Mouse (Mus musculus): ENCODE data around the gene Fuom.
A peak's percentile ranks its signal among the peaks of the same experiment; 100 is the strongest.

The Fuom gene

GRCm38 (mm10) chr7:140098466-140098865 is 3.8 kb downstream of the Fuom start:
- DNase-seq = no peak

- DNase-seq = no peak
Measured at GRCm38 (mm10) chr7:140096055-140096454, 6.2 kb downstream of the Fuom start.

GRCm38 (mm10) chr7:140095556-140095955 is 6.7 kb downstream of the Fuom start:
- DNase-seq = no peak

GRCm38 (mm10) chr7:140094954-140095353 is 7.3 kb downstream of the Fuom start:
- DNase-seq = no peak

- DNase-seq = no peak
Measured at GRCm38 (mm10) chr7:140092924-140093528, 9.2 kb downstream of the Fuom start, which contains the start of gene Prap1. Prap1 (plus strand) TSS chr7:140093395.

- no peak for DNase-seq
Measured at GRCm38 (mm10) chr7:140090601-140091000, 11.6 kb downstream of the Fuom start.

- peak; percentile 53 for DNase-seq
Measured at GRCm38 (mm10) chr7:140082242-140082678, 20.0 kb downstream of the Fuom start, which contains the start of gene Caly. Caly (minus strand) TSS chr7:140082548.

- DNase-seq = no peak
Measured at GRCm38 (mm10) chr7:140081408-140082241, 20.6 kb downstream of the Fuom start.

GRCm38 (mm10) chr7:140080503-140081156 is 21.6 kb downstream of the Fuom start:
- peak; percentile 53 for DNase-seq

- peak; percentile 58 for DNase-seq
Measured at GRCm38 (mm10) chr7:140078711-140079110, 23.5 kb downstream of the Fuom start.

GRCm38 (mm10) chr7:140077698-140078097 is 24.5 kb downstream of the Fuom start:
- no peak for DNase-seq

- DNase-seq = no peak
Measured at GRCm38 (mm10) chr7:140070042-140070711, 32.1 kb downstream of the Fuom start.

- no peak for DNase-seq
Measured at GRCm38 (mm10) chr7:140067397-140067796, 34.8 kb downstream of the Fuom start.

GRCm38 (mm10) chr7:140063092-140063491 is 39.1 kb downstream of the Fuom start:
- peak; percentile 71 for DNase-seq

- DNase-seq = no peak
Measured at GRCm38 (mm10) chr7:140062307-140062706, 39.9 kb downstream of the Fuom start.

GRCm38 (mm10) chr7:140061832-140062130 is 40.5 kb downstream of the Fuom start:
- DNase-seq = no peak

GRCm38 (mm10) chr7:140060936-140061831 is 41.1 kb downstream of the Fuom start:
- DNase-seq = no peak

GRCm38 (mm10) chr7:140059601-140060000 is 42.6 kb downstream of the Fuom start:
- no peak for DNase-seq

GRCm38 (mm10) chr7:140058528-140058927 is 43.7 kb downstream of the Fuom start:
- no peak for DNase-seq

GRCm38 (mm10) chr7:140057413-140058407 is 44.5 kb downstream of the Fuom start:
- no peak for DNase-seq

GRCm38 (mm10) chr7:140054124-140054523 is 48.1 kb downstream of the Fuom start:
- DNase-seq = no peak
